Comparison of ENCODE assay signal across 24 mouse cellular contexts in genomic region chr8:114418486-114418885, GRCm38 (mm10). TPM values are rescaled to one million over a fixed set of nuclear protein-coding genes. Genes with fewer than 3 reads are reported as not detected.
"Had no signal": no experiment of that assay in that cellular context is flagged by ENCODE, and none has a peak within 500 bp of the region (broad histone marks: within the 10 kb centered on the region; RNA-seq: fewer than 3 reads in every experiment).

No protein-coding gene starts in this region.

- ATAC-seq: hindbrain, embryonic 16.5 days; inflammation-experienced regulatory T-cells, adult 6 months; intestine, embryonic 15.5 days; intestine, postnatal 0 days had no signal

- DNase-seq: gastrocnemius, postnatal 14 days; gastrocnemius, postnatal 36 days; heart, adult 2 months; heart, postnatal 10 days; heart, postnatal 4 days; kidney, adult 18-20 months; kidney, adult 8-10 months; kidney, postnatal 10 days; kidney, postnatal 25 days; kidney, postnatal 4 days; liver; liver, embryonic 13.5 days had no signal

RNA-seq across cellular contexts. Expression of gene Clec3a, which starts 0.6 kb away (rescaled TPM):
- total RNA-seq: gastrocnemius, adult 18-20 months; gastrocnemius, adult 8-10 months; gastrocnemius, postnatal 36 days; heart, postnatal 10 days; layer of hippocampus, adult 2 months; layer of hippocampus, postnatal 10 days; layer of hippocampus, postnatal 25 days; left cerebral cortex, adult 2 months; left cerebral cortex, postnatal 14 days; left cerebral cortex, postnatal 36 days had no signal
